Mouse (Mus musculus): Measurements from ENCODE around the gene Cradd.

GRCm38 (mm10) chr10:95287351-95287750 is 36.6 kb downstream of the Cradd start:
- TF ChIP-seq CTCF (IDR thresholded peaks at IDR 0.05) (no peak), EP300 (IDR thresholded peaks at IDR 0.05) (no peak)
